Mouse (Mus musculus) forebrain, embryonic 14.5 days (tissue): ENCODE measurements around the gene Rbp4. TPM values are rescaled to one million over a fixed set of nuclear protein-coding genes. Genes with fewer than 3 reads are reported as not detected.

Experiments
- ATAC-seq: fragments of 200-750 bp; cut with Nextera tagmentation; 2 replicates; pipeline ENCODE4 v1.8.0; 2017; ENCODE audit warnings: mild to moderate bottlenecking, moderate library complexity
- DNase-seq: peaks from one replicate; pipeline ENCODE4 v3.0.0-alpha.2; 2015; ENCODE audit warnings: low spot score
- H3K27ac ChIP-seq: fragments of 300-500 bp; sonication (generic); 2 replicates; pipeline ENCODE4 v1.5.1; 2014; ENCODE audit warnings: low read depth, mild to moderate bottlenecking, control low read depth, low read length, moderate library complexity
- H3K27me3 ChIP-seq: fragments of 300-500 bp; sonication (generic); replicated peaks from 2 replicates; pipeline ENCODE4 v1.6.1; 2014; ENCODE audit warnings: low read length, control low read depth, mixed read lengths; ENCODE audit not compliant: control insufficient read depth, insufficient read depth
- H3K36me3 ChIP-seq: fragments of 300-500 bp; sonication (generic); 2 replicates; pipeline ENCODE4 v1.6.1; 2014; ENCODE audit warnings: low read length, control low read depth; ENCODE audit not compliant: control insufficient read depth, insufficient read depth
- H3K4me1 ChIP-seq: fragments of 300-500 bp; sonication (generic); 2 replicates; pipeline ENCODE4 v1.6.1; 2014; ENCODE audit warnings: antibody characterized with exemption, low read length, control low read depth; ENCODE audit not compliant: control insufficient read depth, insufficient read depth
- H3K4me2 ChIP-seq: fragments of 300-500 bp; sonication (generic); 2 replicates; pipeline ENCODE4 v1.6.1; 2014; ENCODE audit warnings: mild to moderate bottlenecking, control low read depth, low read length
- H3K4me3 ChIP-seq: fragments of 300-500 bp; sonication (generic); 2 replicates; pipeline ENCODE4 v1.5.1; 2014; ENCODE audit warnings: low read depth, low read length, control low read depth
- H3K9ac ChIP-seq: fragments of 300-500 bp; sonication (generic); 2 replicates; pipeline ENCODE4 v1.6.1; 2014; ENCODE audit warnings: mild to moderate bottlenecking, low read length, control low read depth, moderate library complexity
- H3K9me3 ChIP-seq: fragments of 300-500 bp; sonication (generic); replicated peaks from 2 replicates; pipeline ENCODE4 v1.6.1; 2016; ENCODE audit warnings: low read length, control low read depth, mixed read lengths; ENCODE audit not compliant: control insufficient read depth
- WGBS: fragments of 180-500 bp; shearing (Covaris S2); extraction: QIAGEN DNeasy Blood & Tissue Kit; methylation state at CpG from one replicate; pipeline ENCODE4 v1.1.7; 2014; 5-methylcytosine and 5-hydroxymethylcytosine counted together
- polyA plus RNA-seq: library from polyadenylated mRNA; unstranded; fragments of >200 nt; fragmentation: Nextera tagmentation; extraction: Ambion mirVana; gene quantifications from 2 replicates; pipeline ENCODE4 v1.2.1, GENCODE M21; 2014

Gene Rbp4
- polyA plus RNA-seq, 1 experiment from 2014 or later = 1.0 TPM

- H3K27ac ChIP-seq = no peak overlapping the region
- no peaks in the 10 kb centered on the region for H3K4me1 ChIP-seq
- H3K4me2 ChIP-seq = no peak overlapping the region
- H3K4me3 ChIP-seq = no peak overlapping the region
- no peaks in the 10 kb centered on the region for H3K9me3 ChIP-seq
- no peak for DNase-seq
- peaks cover 14% of the 10 kb centered on the region for H3K36me3 ChIP-seq
- H3K9ac ChIP-seq = no peak overlapping the region
- no peak for ATAC-seq
- 73% methylated on average over 3 of the region's 3 CpGs for WGBS
- no peaks in the 10 kb centered on the region for H3K27me3 ChIP-seq
Measured at GRCm38 (mm10) chr19:38077851-38078540, 47.1 kb downstream of the Rbp4 start.

GRCm38 (mm10) chr19:38076251-38076650 is 48.8 kb downstream of the Rbp4 start:
- H3K27me3 ChIP-seq = no peaks in the 10 kb centered on the region
- H3K9me3 ChIP-seq = no peaks in the 10 kb centered on the region
- peak; percentile 63 for DNase-seq
- H3K9ac ChIP-seq = no peak overlapping the region
- H3K27ac ChIP-seq = no peak overlapping the region
- peak; percentile 57; the same call in 1 of the 2 replicates for ATAC-seq
- H3K4me2 ChIP-seq = no peak overlapping the region
- WGBS = 55% methylated on average over 2 of the region's 2 CpGs
- no peaks in the 10 kb centered on the region for H3K4me1 ChIP-seq
- H3K4me3 ChIP-seq = no peak overlapping the region
- H3K36me3 ChIP-seq = peaks cover 26% of the 10 kb centered on the region

GRCm38 (mm10) chr19:38075051-38075450 is 50.0 kb downstream of the Rbp4 start:
- Histone ChIP-seq H3K36me3 (peaks cover 38% of the 10 kb centered on the region), H3K4me3 (no peak overlapping the region), H3K9ac (no peak overlapping the region), H3K9me3 (no peaks in the 10 kb centered on the region), H3K4me1 (no peaks in the 10 kb centered on the region), H3K27me3 (no peaks in the 10 kb centered on the region), H3K4me2 (no peak overlapping the region), H3K27ac (no peak overlapping the region)
- no peak for DNase-seq
- no peak for ATAC-seq
- 82% methylated on average over 11 of the region's 11 CpGs for WGBS

GRCm38 (mm10) chr19:38073226-38073625 is 51.9 kb downstream of the Rbp4 start:
- Histone ChIP-seq H3K36me3 (peaks cover 43% of the 10 kb centered on the region), H3K4me1 (no peaks in the 10 kb centered on the region), H3K27ac (no peak overlapping the region), H3K4me2 (no peak overlapping the region), H3K9ac (no peak overlapping the region), H3K9me3 (no peaks in the 10 kb centered on the region), H3K27me3 (no peaks in the 10 kb centered on the region), H3K4me3 (no peak overlapping the region)
- ATAC-seq (no peak), DNase-seq (no peak)
- 94% methylated on average over 5 of the region's 5 CpGs for WGBS

Other genes starting within 250 kb of the Rbp4 start
- gene Myof, start 81.7 kb downstream of the Rbp4 start, polyA plus RNA-seq = 1.4 and 2.5 TPM in 2 replicates
- gene Cep55, start 70.3 kb downstream of the Rbp4 start, polyA plus RNA-seq = 21.2 and 21.8 TPM in 2 replicates
- gene Ffar4, start 28.2 kb downstream of the Rbp4 start, polyA plus RNA-seq = 0.17 TPM in 1 of 2 replicates, not detected in the other
- 0.06 and 0.07 TPM in 2 replicates for gene Pde6c, start 7.5 kb upstream of the Rbp4 start, polyA plus RNA-seq
- 38.9 and 44.5 TPM in 2 replicates for gene Fra10ac1, start 98.9 kb upstream of the Rbp4 start, polyA plus RNA-seq
- 8.8 and 13.3 TPM in 2 replicates for gene Lgi1, start 139.3 kb upstream of the Rbp4 start, polyA plus RNA-seq